25 mouse cellular contexts compared by ENCODE assay signal in the genomic region with DNA sequence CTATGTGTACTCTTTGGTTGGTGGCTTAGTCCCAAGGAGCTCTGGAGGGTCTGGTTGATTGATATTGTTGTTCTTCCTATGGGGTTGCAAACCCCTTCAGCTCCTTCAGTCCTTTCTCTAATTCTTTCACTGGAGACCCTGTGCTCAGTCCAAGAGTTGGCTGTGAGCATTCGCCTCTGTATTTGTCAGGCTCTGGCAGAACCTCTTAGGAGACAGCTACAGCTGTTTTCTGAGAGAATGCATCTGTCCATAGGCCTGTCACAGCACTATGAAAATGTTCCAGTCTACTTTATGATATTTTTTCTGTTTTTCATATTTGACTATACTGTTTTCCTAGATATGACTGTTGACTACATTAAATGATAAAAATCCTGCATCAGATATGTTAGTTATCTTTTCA. TPM values are rescaled to one million over a fixed set of nuclear protein-coding genes. Genes with fewer than 3 reads are reported as not detected.
DNase-seq lines count a peak whose midpoint lies in the region; ATAC-seq and TF ChIP-seq lines count a peak whose summit lies in the region.
"Had no signal": no experiment of that assay in that cellular context is flagged by ENCODE, and none has a peak within 500 bp of the region (broad histone marks: within the 10 kb centered on the region; RNA-seq: fewer than 3 reads in every experiment).

No protein-coding gene starts in this region.

- no peak overlapping the region for H3K27ac ChIP-seq in kidney, postnatal 0 days
- no peak overlapping the region for H3K27ac ChIP-seq in kidney, embryonic 16.5 days (ENCODE audit: low read length)
- no peak overlapping the region for H3K27ac ChIP-seq in lung, embryonic 14.5 days (ENCODE audit: low read depth)
- no peak overlapping the region for H3K27ac ChIP-seq in lung, postnatal 0 days (ENCODE audit: low read length)
- H3K27ac ChIP-seq: embryonic facial prominence, embryonic 12.5 days; embryonic facial prominence, embryonic 15.5 days; gastrocnemius, adult 2 months; heart, embryonic 10.5 days; hindbrain, embryonic 10.5 days; hindbrain, embryonic 13.5 days had no signal

- TF ChIP-seq CTCF in kidney, postnatal 0 days (IDR thresholded peaks at IDR 0.05; ENCODE audit: low read depth) = no peak
- TF ChIP-seq CTCF in lung, embryonic 14.5 days (IDR thresholded peaks at IDR 0.05; ENCODE audit: low read depth) = no peak
- no peak for TF ChIP-seq CTCF in lung, postnatal 0 days (IDR thresholded peaks at IDR 0.05)

- H3K36me3 ChIP-seq in kidney, postnatal 0 days (ENCODE audit: insufficient read depth, low read length) = 0 out of 2 replicates have a peak, but pooled peaks cover 3% of the 10 kb centered on the region
- H3K36me3 ChIP-seq in kidney, embryonic 16.5 days (ENCODE audit: insufficient read depth, low read length) = peaks cover 9% of the 10 kb centered on the region; the same call in 1 of the 2 replicates
- peaks cover 17% of the 10 kb centered on the region for H3K36me3 ChIP-seq in lung, embryonic 14.5 days (ENCODE audit: insufficient read depth)
- H3K36me3 ChIP-seq in lung, postnatal 0 days (ENCODE audit: insufficient read depth, low read length) = peaks cover 25% of the 10 kb centered on the region
- H3K36me3 ChIP-seq: embryonic facial prominence, embryonic 12.5 days; embryonic facial prominence, embryonic 15.5 days; hindbrain, embryonic 10.5 days; hindbrain, embryonic 13.5 days had no signal

- H3K4me3 ChIP-seq in kidney, postnatal 0 days (replicated peaks; ENCODE audit: low read depth, low read length) = no peak overlapping the region
- no peak overlapping the region for H3K4me3 ChIP-seq in kidney, embryonic 16.5 days (ENCODE audit: low read length)
- H3K4me3 ChIP-seq in lung, embryonic 14.5 days (ENCODE audit: low read depth, low read length) = no peak overlapping the region
- H3K4me3 ChIP-seq in lung, postnatal 0 days (ENCODE audit: low read depth, low read length) = no peak overlapping the region
- H3K4me3 ChIP-seq: embryonic facial prominence, embryonic 12.5 days; embryonic facial prominence, embryonic 15.5 days; gastrocnemius, adult 2 months; heart, embryonic 10.5 days; hindbrain, embryonic 10.5 days; hindbrain, embryonic 13.5 days had no signal

- no peak overlapping the region for H3K4me2 ChIP-seq in kidney, postnatal 0 days (ENCODE audit: low read length)
- H3K4me2 ChIP-seq in kidney, embryonic 16.5 days (replicated peaks; ENCODE audit: low read depth, low read length) = no peak overlapping the region
- H3K4me2 ChIP-seq in lung, embryonic 14.5 days = no peak overlapping the region
- no peak overlapping the region for H3K4me2 ChIP-seq in lung, postnatal 0 days (replicated peaks; ENCODE audit: low read depth, low read length)
- H3K4me2 ChIP-seq: embryonic facial prominence, embryonic 12.5 days; embryonic facial prominence, embryonic 15.5 days; hindbrain, embryonic 13.5 days had no signal

- 75% methylated on average over 1 of the region's 1 CpGs for WGBS in kidney, postnatal 0 days
- 63% methylated on average over 1 of the region's 1 CpGs for WGBS in kidney, embryonic 16.5 days
- WGBS in lung, embryonic 14.5 days = 42% methylated on average over 1 of the region's 1 CpGs
- WGBS in lung, postnatal 0 days = 62% methylated on average over 1 of the region's 1 CpGs

- ATAC-seq in kidney, postnatal 0 days (replicated peaks; ENCODE audit: low FRiP score, low read depth) = no peak
- no peak for ATAC-seq in kidney, embryonic 16.5 days (ENCODE audit: low FRiP score, low TSS enrichment)
- peak; percentile 96 for ATAC-seq in lung, embryonic 14.5 days (ENCODE audit: insufficient read depth)
- ATAC-seq in lung, postnatal 0 days = peak; percentile 58; the same call in 1 of the 2 replicates
- ATAC-seq: CD4-positive, CD25-positive, alpha-beta regulatory T cell, adult 4 months; forebrain, embryonic 14.5 days; forebrain, postnatal 0 days; hindbrain, embryonic 16.5 days had no signal

- H3K9ac ChIP-seq in kidney, postnatal 0 days (ENCODE audit: low read depth, low read length) = no peak overlapping the region
- H3K9ac ChIP-seq in kidney, embryonic 16.5 days (replicated peaks; ENCODE audit: low read length) = no peak overlapping the region
- no peak overlapping the region for H3K9ac ChIP-seq in lung, embryonic 14.5 days
- no peak overlapping the region for H3K9ac ChIP-seq in lung, postnatal 0 days (replicated peaks; ENCODE audit: low read depth)
- H3K9ac ChIP-seq: embryonic facial prominence, embryonic 12.5 days; embryonic facial prominence, embryonic 15.5 days; forebrain, postnatal 0 days; hindbrain, embryonic 13.5 days had no signal

- H3K27me3 ChIP-seq in kidney, postnatal 0 days (ENCODE audit: insufficient read depth, low read length) = no peaks in the 10 kb centered on the region
- no peaks in the 10 kb centered on the region for H3K27me3 ChIP-seq in kidney, embryonic 16.5 days (ENCODE audit: insufficient read depth, low read length)
- no peaks in the 10 kb centered on the region for H3K27me3 ChIP-seq in lung, embryonic 14.5 days (ENCODE audit: insufficient read depth, low read length)
- H3K27me3 ChIP-seq in lung, postnatal 0 days (replicated peaks; ENCODE audit: insufficient read depth, low read length) = no peaks in the 10 kb centered on the region
- H3K27me3 ChIP-seq: embryonic facial prominence, embryonic 12.5 days; embryonic facial prominence, embryonic 15.5 days; hindbrain, embryonic 13.5 days had no signal

- no peaks in the 10 kb centered on the region for H3K9me3 ChIP-seq in kidney, postnatal 0 days (replicated peaks; ENCODE audit: low read length)
- no peaks in the 10 kb centered on the region for H3K9me3 ChIP-seq in kidney, embryonic 16.5 days (ENCODE audit: low read length)
- no peaks in the 10 kb centered on the region for H3K9me3 ChIP-seq in lung, embryonic 14.5 days (ENCODE audit: low read depth, low read length)
- H3K9me3 ChIP-seq in lung, postnatal 0 days (ENCODE audit: low read length) = no peaks in the 10 kb centered on the region
- H3K9me3 ChIP-seq: embryonic facial prominence, embryonic 12.5 days; embryonic facial prominence, embryonic 15.5 days; heart, embryonic 10.5 days; hindbrain, embryonic 10.5 days; hindbrain, embryonic 13.5 days had no signal

- TF ChIP-seq EP300 in lung, postnatal 0 days (IDR thresholded peaks at IDR 0.05) = 0 out of 2 replicates have a peak, but pooled peaks have one; percentile 17

- DNase-seq in kidney, postnatal 0 days (ENCODE audit: low spot score) = peak; percentile 36
- peak; percentile 87 for DNase-seq in lung, embryonic 14.5 days
- no peak for DNase-seq in lung, postnatal 4 days
- DNase-seq in lung, postnatal 0 days (ENCODE audit: low spot score) = peak; percentile 50
- DNase-seq in lung, postnatal 36 days = no peak
- no peak for DNase-seq in right cerebral cortex, postnatal 4 days
- DNase-seq: adrenal gland, adult 2 months; adrenal gland, postnatal 14 days; cerebellum, adult 11 months; cerebellum, adult 2 months; cerebellum, adult 9-11 months; cerebellum, postnatal 25 days; forebrain, postnatal 0 days; gastrocnemius, adult 2 months; gastrocnemius, postnatal 14 days; heart, postnatal 36 days had no signal

- no peaks in the 10 kb centered on the region for H3K4me1 ChIP-seq in kidney, postnatal 0 days (replicated peaks; ENCODE audit: insufficient read depth, low read length)
- no peaks in the 10 kb centered on the region for H3K4me1 ChIP-seq in kidney, embryonic 16.5 days (ENCODE audit: insufficient read depth, low read length)
- H3K4me1 ChIP-seq in lung, embryonic 14.5 days (ENCODE audit: insufficient read depth) = no peaks in the 10 kb centered on the region
- no peaks in the 10 kb centered on the region for H3K4me1 ChIP-seq in lung, postnatal 0 days (ENCODE audit: insufficient read depth, low read depth, low read length)
- H3K4me1 ChIP-seq: embryonic facial prominence, embryonic 12.5 days; embryonic facial prominence, embryonic 15.5 days; heart, embryonic 10.5 days; hindbrain, embryonic 10.5 days; hindbrain, embryonic 13.5 days had no signal

RNA-seq across cellular contexts. Expression of gene Serpinb9, which starts 9.3 kb away (rescaled TPM):
- 20.2 and 20.5 TPM in 2 replicates for polyA plus RNA-seq in kidney, postnatal 0 days (2015; fragmentation: Nextera tagmentation; extraction: Ambion mirVana)
- 11.4 TPM in 2 replicates for polyA plus RNA-seq in kidney, embryonic 16.5 days (2015; fragmentation: Nextera tagmentation; extraction: Ambion mirVana)
- 30.1 and 31.8 TPM in 2 replicates for polyA plus RNA-seq in lung, embryonic 14.5 days (2014; fragmentation: Nextera tagmentation; extraction: Ambion mirVana)
- 75.2 and 83.1 TPM in 2 replicates for polyA plus RNA-seq in lung, postnatal 0 days (2015; fragmentation: Nextera tagmentation; extraction: Ambion mirVana)

RNA-seq across cellular contexts. Expression of gene Serpinb9b, which starts 14.8 kb away (rescaled TPM):
- polyA plus RNA-seq in kidney, postnatal 0 days (2015; fragmentation: Nextera tagmentation; extraction: Ambion mirVana) = 0.16 and 0.26 TPM in 2 replicates
- polyA plus RNA-seq in kidney, embryonic 16.5 days (2015; fragmentation: Nextera tagmentation; extraction: Ambion mirVana) = 0.09 TPM in 1 of 2 replicates, not detected in the other
- 0.27 and 0.36 TPM in 2 replicates for polyA plus RNA-seq in lung, embryonic 14.5 days (2014; fragmentation: Nextera tagmentation; extraction: Ambion mirVana)
- polyA plus RNA-seq in lung, postnatal 0 days (2015; fragmentation: Nextera tagmentation; extraction: Ambion mirVana) = 1.9 and 3.1 TPM in 2 replicates

RNA-seq across cellular contexts. Expression of gene Serpinb6b, which starts 47.4 kb away (rescaled TPM):
- 11.7 and 14.3 TPM in 2 replicates for polyA plus RNA-seq in kidney, postnatal 0 days (2015; fragmentation: Nextera tagmentation; extraction: Ambion mirVana)
- polyA plus RNA-seq in kidney, embryonic 16.5 days (2015; fragmentation: Nextera tagmentation; extraction: Ambion mirVana) = 6.4 and 7.0 TPM in 2 replicates
- polyA plus RNA-seq in lung, embryonic 14.5 days (2014; fragmentation: Nextera tagmentation; extraction: Ambion mirVana) = 23.7 and 24.0 TPM in 2 replicates
- 232 and 253 TPM in 2 replicates for polyA plus RNA-seq in lung, postnatal 0 days (2015; fragmentation: Nextera tagmentation; extraction: Ambion mirVana)

Comparison
In these comparisons a context has a peak if more than half of its experiments do, and no peak if none do; other contexts are left out.
1. DNase-seq: peak in kidney, postnatal 0 days (single experiment), lung, embryonic 14.5 days (single experiment) and lung, postnatal 0 days (single experiment); none in lung, postnatal 4 days (0 of 2), lung, postnatal 36 days (single experiment) and right cerebral cortex, postnatal 4 days (single experiment).
2. ATAC-seq: peak in lung, embryonic 14.5 days (single experiment) and lung, postnatal 0 days (single experiment); none in kidney, postnatal 0 days (single experiment) and kidney, embryonic 16.5 days (single experiment).